Mouse (Mus musculus): Measurements from ENCODE around the gene Arl8a.
"Not testable (repeated sequence)": the region's sequence is repeated elsewhere in the genome, so short reads cannot be mapped to it uniquely, and the experiment has no call there.

Gene Arl8a

DNA sequence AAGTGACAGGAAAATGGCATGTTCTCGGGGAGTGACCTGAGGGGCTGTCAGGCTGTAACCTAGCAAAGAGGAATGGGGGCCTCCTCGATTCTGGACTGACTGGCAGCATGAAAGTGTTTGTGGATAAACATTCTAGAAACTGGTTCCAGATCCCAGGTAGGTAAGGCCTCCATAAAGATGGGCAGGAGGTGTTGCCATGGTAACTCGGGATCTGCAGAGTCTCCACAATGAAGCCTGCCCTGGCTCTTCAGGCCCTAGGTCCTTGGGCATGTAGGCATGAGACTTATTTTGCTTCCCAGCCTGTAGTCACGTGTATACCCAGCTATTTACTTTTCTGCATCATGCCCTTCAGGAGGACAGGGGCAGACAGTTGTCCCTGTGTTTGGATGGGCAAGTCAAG is 34.7 kb downstream of the Arl8a start:
- no peaks in the 10 kb centered on the region for H3K36me3 ChIP-seq (ENCODE audit: insufficient read depth, low read length)
- peaks cover 83% of the 10 kb centered on the region for H3K4me1 ChIP-seq (replicated peaks; ENCODE audit: low read depth, low read length)
- no peaks in the 10 kb centered on the region for H3K9me3 ChIP-seq (ENCODE audit: low read length)
- H3K4me3 ChIP-seq (replicated peaks; ENCODE audit: low read length) = peak overlapping the region; percentile 45; the same call in 1 of the 2 replicates
- TF ChIP-seq POU5F1 (IDR thresholded peaks at IDR 0.05; ENCODE audit: borderline replicate concordance, low read length) = no peak
- no peak for TF ChIP-seq NANOG (IDR thresholded peaks at IDR 0.05; ENCODE audit: borderline replicate concordance, low read length)
- H3K27me3 ChIP-seq (ENCODE audit: insufficient read depth, low read length) = no peaks in the 10 kb centered on the region

DNA sequence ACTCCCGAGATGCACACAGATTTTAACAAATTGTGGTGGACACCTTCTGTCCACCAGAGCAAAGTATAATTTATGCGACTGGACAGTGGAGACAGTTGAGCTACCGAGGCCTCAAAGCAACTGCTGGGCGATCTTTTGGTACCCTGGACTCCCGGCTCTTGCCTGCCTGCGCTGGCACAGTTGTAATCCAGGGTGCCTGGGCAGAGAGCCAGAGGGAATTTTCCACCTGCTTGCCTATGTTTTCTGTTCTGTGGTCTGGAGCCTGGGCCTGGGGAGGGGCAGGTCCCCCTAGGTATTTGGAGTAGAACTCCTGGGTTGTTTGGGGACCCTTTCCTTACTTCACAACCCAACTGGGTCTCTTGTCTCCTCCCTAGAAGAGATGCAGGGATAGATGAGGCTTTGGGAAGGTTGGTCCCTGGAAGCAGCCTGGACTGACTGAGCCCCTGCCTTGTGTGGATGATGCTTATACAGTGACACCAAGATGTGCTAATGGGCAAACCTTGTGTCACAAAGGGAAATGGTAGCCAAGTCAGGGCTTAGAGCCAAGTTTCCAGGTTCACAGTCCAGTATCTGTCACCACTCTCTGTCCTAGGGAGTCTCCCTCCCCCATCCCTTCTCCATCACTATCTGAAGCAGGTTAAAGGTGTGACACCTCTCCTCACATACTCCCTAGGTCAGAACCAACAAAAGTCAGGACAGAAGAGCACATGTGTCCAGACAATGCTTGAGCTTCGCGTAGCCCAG is 35.4 kb downstream of the Arl8a start:
- H3K4me3 ChIP-seq (replicated peaks; ENCODE audit: low read length) = no peak overlapping the region
- H3K4me1 ChIP-seq (replicated peaks; ENCODE audit: low read depth, low read length) = peaks cover 91% of the 10 kb centered on the region
- no peaks in the 10 kb centered on the region for H3K9me3 ChIP-seq (ENCODE audit: low read length)
- H3K27me3 ChIP-seq (ENCODE audit: insufficient read depth, low read length) = no peaks in the 10 kb centered on the region
- no peak for TF ChIP-seq POU5F1 (IDR thresholded peaks at IDR 0.05; ENCODE audit: borderline replicate concordance, low read length)
- no peak for TF ChIP-seq NANOG (IDR thresholded peaks at IDR 0.05; ENCODE audit: borderline replicate concordance, low read length)
- TF ChIP-seq CTCF (conservative IDR thresholded peaks at IDR 0.05; ENCODE audit: low read length) = no peak
- no peaks in the 10 kb centered on the region for H3K36me3 ChIP-seq (ENCODE audit: insufficient read depth, low read length)

DNA sequence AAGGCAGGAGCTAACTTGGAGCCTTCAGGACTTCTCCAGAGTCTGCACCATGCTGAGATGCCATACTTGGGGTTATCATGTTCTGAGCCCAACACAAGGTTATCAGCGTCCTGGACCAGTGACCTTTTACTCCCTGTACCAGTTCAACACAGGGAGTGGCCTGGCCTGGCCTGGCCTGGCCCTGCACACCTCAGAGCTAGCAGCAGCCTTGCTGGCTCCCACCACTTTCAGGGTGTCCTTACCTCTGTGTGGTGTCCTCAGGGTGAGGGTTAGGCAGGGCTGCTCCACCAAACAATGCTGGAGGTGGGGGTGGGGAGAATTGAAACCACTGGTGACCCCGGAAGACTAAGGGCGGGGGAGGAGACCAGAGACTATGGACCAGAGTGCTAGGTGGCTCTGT is 36.4 kb downstream of the Arl8a start:
- Histone ChIP-seq H3K9me3 (ENCODE audit: low read length) (no peaks in the 10 kb centered on the region), H3K27me3 (ENCODE audit: insufficient read depth, low read length) (no peaks in the 10 kb centered on the region), H3K4me3 (replicated peaks; ENCODE audit: low read length) (peak overlapping the region; percentile 56), H3K4me1 (replicated peaks; ENCODE audit: low read depth, low read length) (peaks cover 94% of the 10 kb centered on the region), H3K36me3 (ENCODE audit: insufficient read depth, low read length) (no peaks in the 10 kb centered on the region)
- TF ChIP-seq CTCF (conservative IDR thresholded peaks at IDR 0.05; ENCODE audit: low read length) (no peak), NANOG (IDR thresholded peaks at IDR 0.05; ENCODE audit: borderline replicate concordance, low read length) (no peak), POU5F1 (IDR thresholded peaks at IDR 0.05; ENCODE audit: borderline replicate concordance, low read length) (no peak)

- Histone ChIP-seq H3K27me3 (ENCODE audit: insufficient read depth, low read length) (no peaks in the 10 kb centered on the region), H3K4me1 (replicated peaks; ENCODE audit: low read depth, low read length) (peaks cover 93% of the 10 kb centered on the region), H3K9me3 (ENCODE audit: low read length) (no peaks in the 10 kb centered on the region), H3K4me3 (replicated peaks; ENCODE audit: low read length) (peak overlapping the region; percentile 56), H3K36me3 (ENCODE audit: insufficient read depth, low read length) (no peaks in the 10 kb centered on the region)
- TF ChIP-seq CTCF (conservative IDR thresholded peaks at IDR 0.05; ENCODE audit: low read length) (no peak), NANOG (IDR thresholded peaks at IDR 0.05; ENCODE audit: borderline replicate concordance, low read length) (no peak), POU5F1 (IDR thresholded peaks at IDR 0.05; ENCODE audit: borderline replicate concordance, low read length) (no peak)
Measured at GRCm38 (mm10) chr1:135183448-135183847, 36.8 kb downstream of the Arl8a start.

DNA sequence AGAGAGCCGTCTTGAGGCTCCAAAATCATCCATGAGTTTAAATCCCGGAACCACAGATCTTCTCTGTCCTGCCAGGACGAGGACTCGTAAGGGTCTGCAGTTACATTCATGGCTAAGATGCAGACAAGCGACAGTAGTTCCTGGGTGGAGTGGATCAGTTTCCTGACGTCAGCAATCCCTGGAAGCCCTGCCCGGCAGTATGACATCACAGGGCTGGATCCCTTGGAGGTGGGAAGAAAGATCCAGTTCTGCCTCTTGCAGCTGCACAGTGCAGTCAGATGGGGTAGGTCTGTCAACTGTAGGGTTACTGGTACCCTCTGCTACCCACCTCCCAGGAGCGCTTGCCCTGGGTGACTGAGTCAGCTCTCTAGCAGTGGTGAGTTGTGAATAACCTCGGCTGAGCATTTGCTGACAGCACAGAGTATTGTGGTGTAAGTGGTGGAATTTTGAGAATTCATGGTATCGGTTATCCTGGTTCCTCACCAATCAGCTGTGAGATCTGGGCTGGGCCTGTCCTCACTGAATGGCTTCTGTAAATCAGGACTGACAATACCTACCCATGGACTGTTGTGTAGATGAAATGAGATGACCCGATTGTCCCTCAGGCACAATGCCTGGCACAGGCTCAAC is 37.4 kb downstream of the Arl8a start:
- peak overlapping the region; percentile 56 for H3K4me3 ChIP-seq (replicated peaks; ENCODE audit: low read length)
- H3K27me3 ChIP-seq (ENCODE audit: insufficient read depth, low read length) = no peaks in the 10 kb centered on the region
- peaks cover 93% of the 10 kb centered on the region for H3K4me1 ChIP-seq (replicated peaks; ENCODE audit: low read depth, low read length)
- TF ChIP-seq NANOG (IDR thresholded peaks at IDR 0.05; ENCODE audit: borderline replicate concordance, low read length) (no peak), CTCF (conservative IDR thresholded peaks at IDR 0.05; ENCODE audit: low read length) (no peak), POU5F1 (IDR thresholded peaks at IDR 0.05; ENCODE audit: borderline replicate concordance, low read length) (no peak)
- no peaks in the 10 kb centered on the region for H3K36me3 ChIP-seq (ENCODE audit: insufficient read depth, low read length)
- no peaks in the 10 kb centered on the region for H3K9me3 ChIP-seq (ENCODE audit: low read length)

GRCm38 (mm10) chr1:135185936-135186335 is 39.3 kb downstream of the Arl8a start:
- H3K9me3 ChIP-seq (ENCODE audit: low read length) = no peaks in the 10 kb centered on the region
- peaks cover 83% of the 10 kb centered on the region for H3K4me1 ChIP-seq (replicated peaks; ENCODE audit: low read depth, low read length)
- H3K27me3 ChIP-seq (ENCODE audit: insufficient read depth, low read length) = no peaks in the 10 kb centered on the region
- TF ChIP-seq CTCF (conservative IDR thresholded peaks at IDR 0.05; ENCODE audit: low read length) (no peak), POU5F1 (IDR thresholded peaks at IDR 0.05; ENCODE audit: borderline replicate concordance, low read length) (no peak), NANOG (IDR thresholded peaks at IDR 0.05; ENCODE audit: borderline replicate concordance, low read length) (peak; percentile 57)
- peak overlapping the region; percentile 56 for H3K4me3 ChIP-seq (replicated peaks; ENCODE audit: low read length)
- H3K36me3 ChIP-seq (ENCODE audit: insufficient read depth, low read length) = no peaks in the 10 kb centered on the region

DNA sequence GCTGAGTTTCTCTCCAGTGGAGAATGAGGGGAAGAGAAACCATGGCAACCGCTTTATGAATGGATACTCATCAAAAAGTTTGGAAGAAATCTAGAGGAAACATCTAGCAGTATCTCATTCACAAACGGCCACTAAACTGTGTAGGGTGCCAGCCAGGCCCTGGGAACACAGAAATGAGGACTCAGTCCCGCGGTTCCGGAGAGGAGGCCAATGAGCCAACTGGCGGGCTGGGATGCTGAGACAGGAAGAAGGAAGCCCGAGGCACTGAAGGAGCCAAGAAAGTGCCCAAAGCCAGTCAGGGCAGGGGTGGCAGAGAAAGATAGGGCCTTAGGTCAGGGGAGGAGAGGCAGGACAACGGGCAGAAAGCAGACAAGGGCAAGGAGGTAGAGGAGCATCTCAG is 39.8 kb downstream of the Arl8a start:
- Histone ChIP-seq H3K4me1 (replicated peaks; ENCODE audit: low read depth, low read length) (peaks cover 83% of the 10 kb centered on the region), H3K4me3 (replicated peaks; ENCODE audit: low read length) (peak overlapping the region; percentile 56), H3K27me3 (ENCODE audit: insufficient read depth, low read length) (no peaks in the 10 kb centered on the region), H3K36me3 (ENCODE audit: insufficient read depth, low read length) (no peaks in the 10 kb centered on the region), H3K9me3 (ENCODE audit: low read length) (no peaks in the 10 kb centered on the region)
- TF ChIP-seq CTCF (conservative IDR thresholded peaks at IDR 0.05; ENCODE audit: low read length) (no peak), POU5F1 (IDR thresholded peaks at IDR 0.05; ENCODE audit: borderline replicate concordance, low read length) (no peak), NANOG (IDR thresholded peaks at IDR 0.05; ENCODE audit: borderline replicate concordance, low read length) (no peak)

DNA sequence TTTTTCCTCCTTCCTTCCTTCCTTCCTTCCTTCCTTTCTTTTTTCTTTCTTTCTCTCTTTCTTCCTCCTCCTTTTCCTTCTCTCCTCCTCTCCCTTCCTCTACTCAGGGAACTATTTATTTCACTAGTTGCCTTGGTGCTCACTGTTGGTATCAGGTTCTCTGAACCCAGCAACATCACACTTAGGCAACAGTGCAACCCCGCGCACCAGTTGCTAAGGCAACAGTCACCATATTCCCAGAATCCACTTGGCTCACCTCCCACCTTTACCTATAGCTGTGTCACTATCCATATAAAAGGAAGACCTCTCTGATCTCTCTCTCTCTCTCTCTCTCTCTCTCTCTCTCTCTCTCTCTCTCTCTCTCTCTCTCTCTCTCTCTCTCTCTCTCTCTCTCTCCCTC is 40.4 kb downstream of the Arl8a start:
- not testable (repeated sequence) for H3K27me3 ChIP-seq (ENCODE audit: insufficient read depth, low read length); H3K36me3 ChIP-seq (ENCODE audit: insufficient read depth, low read length); H3K9me3 ChIP-seq (ENCODE audit: low read length); H3K4me3 ChIP-seq (replicated peaks; ENCODE audit: low read length)
- peaks cover 79% of the 10 kb centered on the region for H3K4me1 ChIP-seq (replicated peaks; ENCODE audit: low read depth, low read length)

DNA sequence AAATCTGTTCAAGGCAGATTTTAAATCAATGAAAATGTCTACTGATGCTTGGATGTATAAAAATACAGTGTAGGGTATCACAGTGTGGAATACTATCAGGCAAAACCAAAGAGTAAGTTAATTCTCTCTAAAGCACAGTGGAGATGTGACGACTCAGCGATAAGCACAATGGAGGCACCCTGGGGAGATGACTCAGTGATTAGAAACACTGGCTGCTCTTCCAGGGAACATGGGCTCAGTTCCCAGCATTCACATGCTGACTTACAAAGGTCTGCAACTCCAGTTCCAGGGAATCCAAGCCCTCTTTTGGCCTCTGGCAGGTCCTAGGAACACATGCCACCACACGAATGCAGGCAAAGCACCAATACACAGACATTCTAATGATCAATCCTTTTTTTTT is 41.6 kb downstream of the Arl8a start:
- Histone ChIP-seq H3K4me3 (replicated peaks; ENCODE audit: low read length) (no peak overlapping the region), H3K27me3 (ENCODE audit: insufficient read depth, low read length) (no peaks in the 10 kb centered on the region), H3K36me3 (ENCODE audit: insufficient read depth, low read length) (no peaks in the 10 kb centered on the region), H3K4me1 (replicated peaks; ENCODE audit: low read depth, low read length) (peaks cover 72% of the 10 kb centered on the region), H3K9me3 (ENCODE audit: low read length) (no peaks in the 10 kb centered on the region)
- no peak for TF ChIP-seq CTCF (conservative IDR thresholded peaks at IDR 0.05; ENCODE audit: low read length)
- no peak for TF ChIP-seq NANOG (IDR thresholded peaks at IDR 0.05; ENCODE audit: borderline replicate concordance, low read length)
- TF ChIP-seq POU5F1 (IDR thresholded peaks at IDR 0.05; ENCODE audit: borderline replicate concordance, low read length) = no peak

All from E14TG2a.4 (cell line).